Mouse (Mus musculus) stomach, embryonic 16.5 days (tissue): ENCODE measurements around the gene Vps26a. TPM values are rescaled to one million over a fixed set of nuclear protein-coding genes. Genes with fewer than 3 reads are reported as not detected.
"Not testable (repeated sequence)": the region's sequence is repeated elsewhere in the genome, so short reads cannot be mapped to it uniquely, and the experiment has no call there.

ENCODE experiments used
- ATAC-seq: fragments of 200-750 bp; cut with Nextera tagmentation; 2 replicates; pipeline ENCODE4 v1.8.0; 2017; ENCODE audit warnings: moderate number of reproducible peaks, moderate TSS enrichment; ENCODE audit not compliant: insufficient read depth, low FRiP score
- H3K27ac ChIP-seq: fragments of 300-500 bp; sonication (generic); 2 replicates; pipeline ENCODE4 v1.5.1; 2014; ENCODE audit warnings: low read length
- H3K27me3 ChIP-seq: fragments of 300-500 bp; sonication (generic); 2 replicates; pipeline ENCODE4 v1.6.1; 2014; ENCODE audit warnings: low read length, control low read depth, mixed read lengths; ENCODE audit not compliant: control insufficient read depth, insufficient read depth
- H3K36me3 ChIP-seq: fragments of 300-500 bp; sonication (generic); 2 replicates; pipeline ENCODE4 v1.6.1; 2014; ENCODE audit warnings: low read length; ENCODE audit not compliant: control insufficient read depth, insufficient read depth
- H3K4me1 ChIP-seq: fragments of 300-500 bp; sonication (generic); 2 replicates; pipeline ENCODE4 v1.6.1; 2014; ENCODE audit warnings: low read length, control low read depth, mixed read lengths; ENCODE audit not compliant: control insufficient read depth, insufficient read depth
- H3K4me2 ChIP-seq: fragments of 300-500 bp; sonication (generic); 2 replicates; pipeline ENCODE4 v1.6.1; 2014; ENCODE audit warnings: low read depth, low read length, mixed read lengths
- H3K4me3 ChIP-seq: fragments of 300-500 bp; sonication (generic); replicated peaks from 2 replicates; pipeline ENCODE4 v1.5.1; 2014; ENCODE audit warnings: mild to moderate bottlenecking, low read length
- H3K9ac ChIP-seq: fragments of 300-500 bp; sonication (generic); 2 replicates; pipeline ENCODE4 v1.6.1; 2014; ENCODE audit warnings: low read length
- H3K9me3 ChIP-seq: fragments of 300-500 bp; sonication (generic); replicated peaks from 2 replicates; pipeline ENCODE4 v1.6.1; 2016; ENCODE audit warnings: low read length, control low read depth; ENCODE audit not compliant: control insufficient read depth
- WGBS: fragments of 180-500 bp; shearing (Covaris S2); extraction: QIAGEN DNeasy Blood & Tissue Kit; methylation state at CpG from one replicate; pipeline ENCODE4 v1.1.7; 2014; 5-methylcytosine and 5-hydroxymethylcytosine counted together
- polyA plus RNA-seq: library from polyadenylated mRNA; unstranded; fragments of >200 nt; fragmentation: Nextera tagmentation; extraction: Ambion mirVana; gene quantifications from 2 replicates; pipeline ENCODE4 v1.2.1, GENCODE M21; 2015

Gene Vps26a
- polyA plus RNA-seq, 1 experiment from 2014 or later = 83.2 TPM

GRCm38 (mm10) chr10:62503836-62504628 lies 17.4 kb upstream of the Vps26a start:
- Histone ChIP-seq H3K27me3 (peaks cover 4% of the 10 kb centered on the region; the same call in 1 of the 2 replicates), H3K4me2 (no peak overlapping the region), H3K9ac (no peak overlapping the region), H3K4me1 (peaks cover 4% of the 10 kb centered on the region; the same call in 1 of the 2 replicates), H3K9me3 (no peaks in the 10 kb centered on the region), H3K36me3 (no peaks in the 10 kb centered on the region), H3K4me3 (no peak overlapping the region), H3K27ac (no peak overlapping the region)
- no peak for ATAC-seq
- 62% methylated on average over 12 of the region's 12 CpGs for WGBS

GRCm38 (mm10) chr10:62503353-62503752 lies 16.7 kb upstream of the Vps26a start:
- Histone ChIP-seq H3K27me3 (peaks cover 4% of the 10 kb centered on the region; the same call in 1 of the 2 replicates), H3K27ac (no peak overlapping the region), H3K4me1 (peaks cover 4% of the 10 kb centered on the region; the same call in 1 of the 2 replicates), H3K4me2 (no peak overlapping the region), H3K36me3 (no peaks in the 10 kb centered on the region), H3K9ac (no peak overlapping the region), H3K4me3 (no peak overlapping the region), H3K9me3 (no peaks in the 10 kb centered on the region)
- WGBS = 66% methylated on average over 4 of the region's 4 CpGs
- ATAC-seq = no peak

GRCm38 (mm10) chr10:62501951-62502350 lies 15.3 kb upstream of the Vps26a start:
- Histone ChIP-seq H3K4me3 (no peak overlapping the region), H3K4me2 (no peak overlapping the region), H3K9me3 (no peaks in the 10 kb centered on the region), H3K9ac (no peak overlapping the region), H3K4me1 (no peaks in the 10 kb centered on the region), H3K27ac (no peak overlapping the region), H3K36me3 (no peaks in the 10 kb centered on the region), H3K27me3 (no peaks in the 10 kb centered on the region)
- WGBS = 78% methylated on average over 7 of the region's 7 CpGs
- no peak for ATAC-seq

GRCm38 (mm10) chr10:62500916-62501615 lies 14.5 kb upstream of the Vps26a start:
- Histone ChIP-seq H3K4me1 (no peaks in the 10 kb centered on the region), H3K36me3 (no peaks in the 10 kb centered on the region), H3K27ac (no peak overlapping the region), H3K27me3 (no peaks in the 10 kb centered on the region), H3K4me3 (no peak overlapping the region), H3K4me2 (no peak overlapping the region), H3K9me3 (no peaks in the 10 kb centered on the region), H3K9ac (no peak overlapping the region)
- no peak for ATAC-seq
- WGBS = 82% methylated on average over 9 of the region's 9 CpGs

- H3K27me3 ChIP-seq = no peaks in the 10 kb centered on the region
- H3K4me2 ChIP-seq = no peak overlapping the region
- no peak overlapping the region for H3K9ac ChIP-seq
- no peaks in the 10 kb centered on the region for H3K4me1 ChIP-seq
- H3K36me3 ChIP-seq = no peaks in the 10 kb centered on the region
- WGBS = 24% methylated on average over 15 of the region's 15 CpGs
- H3K9me3 ChIP-seq = no peaks in the 10 kb centered on the region
- H3K27ac ChIP-seq = no peak overlapping the region
- H3K4me3 ChIP-seq = no peak overlapping the region
- peak; percentile 69; the same call in 1 of the 2 replicates for ATAC-seq
These were observed 13.7 kb upstream of the Vps26a start for GRCm38 (mm10) chr10:62500088-62500915.

- not testable (repeated sequence) for H3K27me3 ChIP-seq, H3K4me3 ChIP-seq, H3K36me3 ChIP-seq, ATAC-seq, H3K4me2 ChIP-seq, H3K4me1 ChIP-seq, H3K9me3 ChIP-seq, H3K9ac ChIP-seq, H3K27ac ChIP-seq
- WGBS = 79% methylated on average over 3 of the region's 3 CpGs
These were observed 5.1 kb upstream of the Vps26a start for GRCm38 (mm10) chr10:62491681-62492080.

GRCm38 (mm10) chr10:62488266-62488665 lies 1.7 kb upstream of the Vps26a start:
- H3K4me2 ChIP-seq = no peak overlapping the region

GRCm38 (mm10) chr10:62485878-62486582 lies 575 bp downstream of the Vps26a start:
- Histone ChIP-seq H3K9ac (peak overlapping the region; percentile 94), H3K4me2 (peak overlapping the region; percentile 68), H3K36me3 (no peaks in the 10 kb centered on the region), H3K9me3 (no peaks in the 10 kb centered on the region), H3K27me3 (no peaks in the 10 kb centered on the region), H3K27ac (peak overlapping the region; percentile 72), H3K4me1 (peaks cover 7% of the 10 kb centered on the region), H3K4me3 (peak overlapping the region; percentile 96)
- peak; percentile 73 for ATAC-seq
- WGBS = under 1% methylated on average over 45 of the region's 48 CpGs

More at GRCm38 (mm10) chr10:62488266-62488665, 1.7 kb upstream of the Vps26a start:
- Histone ChIP-seq H3K27me3 (no peaks in the 10 kb centered on the region), H3K27ac (no peak overlapping the region), H3K4me1 (peaks cover 7% of the 10 kb centered on the region), H3K9me3 (no peaks in the 10 kb centered on the region), H3K9ac (no peak overlapping the region), H3K4me3 (no peak overlapping the region), H3K36me3 (no peaks in the 10 kb centered on the region)
- 23% methylated on average over 1 of the region's 1 CpGs for WGBS
- no peak for ATAC-seq
